Mouse (Mus musculus): ENCODE measurements at regions not wholly inside any gene's neighbourhood (a gene's known extent, or its start where the extent isn't known, plus 50 kb on each side); places are given as distances from the start of the nearest gene placed in this dataset.
"Not testable (repeated sequence)": the region's sequence is repeated elsewhere in the genome, so short reads cannot be mapped to it uniquely, and the experiment has no call there.

GRCm38 (mm10) chr9:5424236-5424635 is 79.0 kb downstream of the Casp12 start:
- no peak for DNase-seq (ENCODE audit: low read depth, low spot score)

- peak; percentile 28 for DNase-seq (ENCODE audit: low read depth, low spot score)
These were observed 103.0 kb downstream of the Casp12 start for GRCm38 (mm10) chr9:5448180-5448579.

GRCm38 (mm10) chr9:5456606-5457005 is 111.4 kb downstream of the Casp12 start:
- no peak for DNase-seq (ENCODE audit: low read depth, low spot score)

GRCm38 (mm10) chr9:5472012-5472411 is 126.8 kb downstream of the Casp12 start:
- peak; percentile 67 for DNase-seq (ENCODE audit: low read depth, low spot score)

- no peak for DNase-seq (ENCODE audit: low read depth, low spot score)
These were observed 129.0 kb downstream of the Casp12 start for GRCm38 (mm10) chr9:5474271-5474670.

- no peak for DNase-seq (ENCODE audit: low read depth, low spot score)
These were observed 140.0 kb downstream of the Casp12 start for GRCm38 (mm10) chr9:5485258-5485657.

- peak; percentile 89 for DNase-seq (ENCODE audit: low read depth, low spot score)
These were observed 151.6 kb downstream of the Casp12 start for GRCm38 (mm10) chr9:5496837-5497236.

GRCm38 (mm10) chr9:5498306-5498705 is 153.1 kb downstream of the Casp12 start:
- no peak for DNase-seq (ENCODE audit: low read depth, low spot score)

GRCm38 (mm10) chr9:5525762-5526360 is 180.6 kb downstream of the Casp12 start:
- no peak for DNase-seq (ENCODE audit: low read depth, low spot score)

- no peak for DNase-seq (ENCODE audit: low read depth, low spot score)
These were observed 197.4 kb downstream of the Casp12 start for GRCm38 (mm10) chr9:5542604-5543003.

GRCm38 (mm10) chr9:5575072-5575471 is 229.8 kb downstream of the Casp12 start:
- no peak for DNase-seq (ENCODE audit: low read depth, low spot score)

- not testable (repeated sequence) for DNase-seq (ENCODE audit: low read depth, low spot score)
These were observed 232.9 kb downstream of the Casp12 start for GRCm38 (mm10) chr9:5578168-5578567.

GRCm38 (mm10) chr9:5595891-5596635 is 250.8 kb downstream of the Casp12 start:
- no peak for DNase-seq (ENCODE audit: low read depth, low spot score)

- no peak for DNase-seq (ENCODE audit: low read depth, low spot score)
These were observed 258.8 kb downstream of the Casp12 start for GRCm38 (mm10) chr9:5604019-5604418.

- no peak for DNase-seq (ENCODE audit: low read depth, low spot score)
These were observed 259.8 kb downstream of the Casp12 start for GRCm38 (mm10) chr9:5605015-5605414.

GRCm38 (mm10) chr9:5616725-5617124 is 271.5 kb downstream of the Casp12 start:
- DNase-seq (ENCODE audit: low read depth, low spot score) = no peak

GRCm38 (mm10) chr9:5623396-5623795 is 278.2 kb downstream of the Casp12 start:
- no peak for DNase-seq (ENCODE audit: low read depth, low spot score)

- no peak for DNase-seq (ENCODE audit: low read depth, low spot score)
These were observed 282.3 kb downstream of the Casp12 start for GRCm38 (mm10) chr9:5627521-5627920.

GRCm38 (mm10) chr9:5634461-5634953 is 289.3 kb downstream of the Casp12 start:
- DNase-seq (ENCODE audit: low read depth, low spot score) = no peak

GRCm38 (mm10) chr9:5634969-5635368 is 289.7 kb downstream of the Casp12 start:
- peak; percentile 32 for DNase-seq (ENCODE audit: low read depth, low spot score)

- DNase-seq (ENCODE audit: low read depth, low spot score) = no peak
These were observed 318.7 kb downstream of the Casp12 start for GRCm38 (mm10) chr9:5663886-5664285.

GRCm38 (mm10) chr9:5673551-5673950 is 328.3 kb downstream of the Casp12 start:
- peak; percentile 35 for DNase-seq (ENCODE audit: low read depth, low spot score)

GRCm38 (mm10) chr9:5708482-5708881 is 363.3 kb downstream of the Casp12 start:
- DNase-seq (ENCODE audit: low read depth, low spot score) = no peak
